Mouse (Mus musculus) MEL (cell line): ENCODE measurements around the gene Otop1.

Experiments used
- CTCF ChIP-seq, 3 experiments: IDR thresholded peaks in 2 of 3; conservative IDR thresholded peaks in 1 of 3; 2 replicates each; pipeline ENCODE4 v1.5.1; 2011 to 2012; ENCODE audit warnings: low read length in 3 of 3, low read depth in 2 of 3, mild to moderate bottlenecking in 2 of 3, improper control_type of control experiment in 1 of 3, inconsistent platforms in 1 of 3, mixed read lengths in 1 of 3, moderate library complexity in 1 of 3; ENCODE audit not compliant: control insufficient read depth in 1 of 3, insufficient read depth in 1 of 3, poor library complexity in 1 of 3, severe bottlenecking in 1 of 3
- E2F4 ChIP-seq: IDR thresholded peaks from 2 replicates; pipeline ENCODE4 v1.6.1; 2011; ENCODE audit warnings: low read depth, low read length, improper control_type of control experiment, borderline replicate concordance
- EP300 ChIP-seq, 2 experiments: IDR thresholded peaks; 2 replicates each; pipeline ENCODE4 v1.6.1; 2011; ENCODE audit warnings: improper control_type of control experiment in 2 of 2, low read length in 2 of 2, low read depth in 1 of 2, mild to moderate bottlenecking in 1 of 2
- GATA1 ChIP-seq: IDR thresholded peaks from 2 replicates; pipeline ENCODE4 v1.6.1; 2011; ENCODE audit warnings: low read depth, low read length, improper control_type of control experiment
- MAX ChIP-seq: IDR thresholded peaks from 2 replicates; pipeline ENCODE4 v1.6.1; 2011; ENCODE audit warnings: low read length, improper control_type of control experiment
- POLR2A ChIP-seq, 2 experiments: IDR thresholded peaks; 2 replicates each; pipeline ENCODE4 v1.6.1; 2011 to 2012; ENCODE audit warnings: low read length in 2 of 2, mild to moderate bottlenecking in 2 of 2, control low read depth in 1 of 2, improper control_type of control experiment in 1 of 2, low read depth in 1 of 2, moderate library complexity in 1 of 2; ENCODE audit not compliant: control insufficient read depth in 1 of 2, insufficient read depth in 1 of 2, poor library complexity in 1 of 2
- TCF12 ChIP-seq: IDR thresholded peaks from 2 replicates; pipeline ENCODE4 v1.6.1; 2014; ENCODE audit warnings: low read depth, mild to moderate bottlenecking, inconsistent platforms, low read length, improper control_type of control experiment, moderate library complexity
- USF1 ChIP-seq: IDR thresholded peaks from 2 replicates; pipeline ENCODE4 v1.6.1; 2014; ENCODE audit warnings: low read depth, mild to moderate bottlenecking, inconsistent platforms, low read length, improper control_type of control experiment, moderate library complexity
- ZNF384 ChIP-seq: IDR thresholded peaks from 2 replicates; pipeline ENCODE4 v1.6.1; 2012; ENCODE audit warnings: low read depth, mild to moderate bottlenecking, inconsistent platforms, low read length, improper control_type of control experiment

DNA sequence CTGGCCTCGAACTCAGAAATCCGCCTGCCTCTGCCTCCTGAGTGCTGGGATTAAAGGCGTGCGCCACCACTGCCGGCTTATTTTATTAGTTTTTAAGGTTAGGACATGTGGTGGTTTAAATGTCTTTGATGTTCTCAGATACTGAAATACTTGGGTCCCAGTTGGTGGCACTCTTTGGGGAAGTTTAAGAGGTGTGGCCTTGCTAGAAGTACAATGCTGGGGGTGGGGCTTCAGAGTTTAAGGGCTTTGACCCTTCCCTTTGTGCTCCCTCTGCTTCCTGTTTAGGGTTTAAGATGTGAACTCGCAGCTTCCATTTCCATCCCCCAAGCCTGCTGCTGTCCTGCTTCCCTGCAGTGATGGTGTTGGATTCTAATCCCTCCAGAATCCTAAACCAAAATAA, 33.8 kb upstream of the Otop1 start:
- TF ChIP-seq EP300 (IDR thresholded peaks at IDR 0.05; ENCODE audit: low read depth in 1 of 2, low read length in 2 of 2): no peak
- TF ChIP-seq CTCF (IDR thresholded peaks at IDR 0.05 in 2 of 3, conservative IDR thresholded peaks at IDR 0.05 in 1 of 3; ENCODE audit: control insufficient read depth in 1 of 3, insufficient read depth in 1 of 3, low read depth in 2 of 3, low read length in 3 of 3, poor library complexity in 1 of 3, severe bottlenecking in 1 of 3): no peak
- no peak for TF ChIP-seq USF1
- TF ChIP-seq MAX: no peak
- no peak for TF ChIP-seq TCF12
- TF ChIP-seq POLR2A (IDR thresholded peaks at IDR 0.05; ENCODE audit: control insufficient read depth in 1 of 2, insufficient read depth in 1 of 2, low read depth in 1 of 2, low read length in 2 of 2, poor library complexity in 1 of 2): no peak
- no peak for TF ChIP-seq GATA1
- no peak for TF ChIP-seq ZNF384
- TF ChIP-seq E2F4: no peak
